Mouse (Mus musculus) small intestine, adult 2 months (tissue): ENCODE results near the gene Tom1. TPM values are rescaled to one million over a fixed set of nuclear protein-coding genes. Genes with fewer than 3 reads are reported as not detected.

Experiments used
- H3K27ac ChIP-seq: fragments of 200-500 bp; 2 replicates; pipeline ENCODE4 v1.5.1; 2012; ENCODE audit warnings: low read depth, low read length, control low read depth, inconsistent platforms; ENCODE audit not compliant: insufficient read depth
- H3K27me3 ChIP-seq: fragments of 200-500 bp; 2 replicates; pipeline ENCODE4 v1.6.1; 2012; ENCODE audit warnings: mild to moderate bottlenecking, moderate library complexity, low read length, inconsistent platforms; ENCODE audit not compliant: control insufficient read depth, insufficient read depth
- H3K36me3 ChIP-seq: fragments of 200-500 bp; 2 replicates; pipeline ENCODE4 v1.6.1; 2012; ENCODE audit warnings: mild to moderate bottlenecking, low read length, control low read depth, inconsistent platforms; ENCODE audit not compliant: control insufficient read depth, insufficient read depth
- H3K4me1 ChIP-seq: fragments of 200-500 bp; 2 replicates; pipeline ENCODE4 v1.6.1; 2012; ENCODE audit warnings: low read length, inconsistent platforms, mixed read lengths; ENCODE audit not compliant: control insufficient read depth, insufficient read depth, insufficient read length
- H3K4me3 ChIP-seq: fragments of 200-500 bp; 2 replicates; pipeline ENCODE4 v1.5.1; 2012; ENCODE audit warnings: low read depth, mild to moderate bottlenecking, control low read depth, inconsistent platforms, low read length, moderate library complexity
- CTCF ChIP-seq: fragments of 200-500 bp; IDR thresholded peaks from 2 replicates; pipeline ENCODE4 v1.5.1; 2012; ENCODE audit warnings: low read depth, mild to moderate bottlenecking, control low read depth, inconsistent platforms, low read length, moderate library complexity, mixed read lengths; ENCODE audit not compliant: insufficient replicate concordance, insufficient read length; ENCODE audit errors: extremely low read depth
- POLR2A ChIP-seq: fragments of 200-500 bp; IDR thresholded peaks from 2 replicates; pipeline ENCODE4 v1.6.1; 2012; ENCODE audit warnings: low read depth, mild to moderate bottlenecking, control low read depth, inconsistent platforms, low read length, moderate library complexity
- WGBS: fragments of 180-500 bp; shearing (Covaris S2); methylation state at CpG from one replicate; pipeline ENCODE4 v1.1.7; 2018; 5-methylcytosine and 5-hydroxymethylcytosine counted together
- polyA plus RNA-seq: library from polyadenylated mRNA; depleted of rRNA; stranded (reverse); fragments of >200 nt; gene quantifications from 2 replicates; pipeline ENCODE4 v1.2.3, GENCODE M21; 2012

Tom1 gene
- polyA plus RNA-seq, 1 experiment = 28.0 TPM

DNA sequence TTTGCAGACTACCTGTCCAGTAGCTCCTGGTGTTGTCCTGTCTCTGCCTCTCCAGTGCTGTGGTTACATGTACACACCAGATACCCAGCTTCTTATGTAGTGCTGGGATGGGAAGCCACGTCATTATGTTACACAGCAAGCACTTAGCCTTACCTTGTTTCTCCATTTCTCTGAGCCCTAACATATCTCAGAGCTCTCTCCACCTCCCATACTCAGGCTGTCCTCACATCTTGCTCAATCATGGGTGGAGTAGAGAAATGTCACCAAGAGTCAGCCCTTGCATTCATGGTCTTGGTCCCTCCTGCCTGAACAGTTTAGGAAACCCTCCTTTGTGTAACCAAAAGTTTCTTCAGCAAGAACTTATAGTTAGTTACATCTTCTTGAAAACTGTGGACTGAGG, 6.2 kb downstream of the Tom1 start:
- TF ChIP-seq POLR2A = no peak
- Histone ChIP-seq H3K27me3 (no peaks in the 10 kb centered on the region), H3K4me1 (peaks cover 5% of the 10 kb centered on the region; the same call in 1 of the 2 replicates), H3K27ac (no peak overlapping the region), H3K36me3 (no peaks in the 10 kb centered on the region), H3K4me3 (no peak overlapping the region)
- 85% methylated on average over 1 of the region's 1 CpGs for WGBS

GRCm38 (mm10) chr8:75042171-75042570, 8.7 kb downstream of the Tom1 start:
- Histone ChIP-seq H3K36me3 (no peaks in the 10 kb centered on the region), H3K27ac (no peak overlapping the region), H3K4me3 (no peak overlapping the region), H3K4me1 (peaks cover 5% of the 10 kb centered on the region; the same call in 1 of the 2 replicates), H3K27me3 (no peaks in the 10 kb centered on the region)
- 42% methylated on average over 2 of the region's 2 CpGs for WGBS
- TF ChIP-seq CTCF (no peak), POLR2A (no peak)

- WGBS = 91% methylated on average over 1 of the region's 1 CpGs
- peaks cover 5% of the 10 kb centered on the region; the same call in 1 of the 2 replicates for H3K4me1 ChIP-seq
- H3K4me3 ChIP-seq = no peak overlapping the region
- no peaks in the 10 kb centered on the region for H3K27me3 ChIP-seq
- no peak for TF ChIP-seq CTCF
- TF ChIP-seq POLR2A = no peak
- no peaks in the 10 kb centered on the region for H3K36me3 ChIP-seq
- H3K27ac ChIP-seq = no peak overlapping the region
Observed at GRCm38 (mm10) chr8:75042974-75043373, 9.5 kb downstream of the Tom1 start.

- Histone ChIP-seq H3K4me1 (no peaks in the 10 kb centered on the region), H3K4me3 (no peak overlapping the region), H3K36me3 (0 out of 2 replicates have a peak, but pooled peaks cover 1% of the 10 kb centered on the region), H3K27me3 (no peaks in the 10 kb centered on the region), H3K27ac (no peak overlapping the region)
- TF ChIP-seq CTCF = no peak
- no peak for TF ChIP-seq POLR2A
- 75% methylated on average over 1 of the region's 1 CpGs for WGBS
Observed at GRCm38 (mm10) chr8:75046303-75046702, 12.8 kb downstream of the Tom1 start.

GRCm38 (mm10) chr8:75047784-75048183, 14.3 kb downstream of the Tom1 start:
- Histone ChIP-seq H3K4me1 (no peaks in the 10 kb centered on the region), H3K27me3 (no peaks in the 10 kb centered on the region), H3K36me3 (0 out of 2 replicates have a peak, but pooled peaks cover 1% of the 10 kb centered on the region), H3K4me3 (no peak overlapping the region), H3K27ac (no peak overlapping the region)
- 95% methylated on average over 3 of the region's 3 CpGs for WGBS
- TF ChIP-seq POLR2A (no peak), CTCF (no peak)

DNA sequence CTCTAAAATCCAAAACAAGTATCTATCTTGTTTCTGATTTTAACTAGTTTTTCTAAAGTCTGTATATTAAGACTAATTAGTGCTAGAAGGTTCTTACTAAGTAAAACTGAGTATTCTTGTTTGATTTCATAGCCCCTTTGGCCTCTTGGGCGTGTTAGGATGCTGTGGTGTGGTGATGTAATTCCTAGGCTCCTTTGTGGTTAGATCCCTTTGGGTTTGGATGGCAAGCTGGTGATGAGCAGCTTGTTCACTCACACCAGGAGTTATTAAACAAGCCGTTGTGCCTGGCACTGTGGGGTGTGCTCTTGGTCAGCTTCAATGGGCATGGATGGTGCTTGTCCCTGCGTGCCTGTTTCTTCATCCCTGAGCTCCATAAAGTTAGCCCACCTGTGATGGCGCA, 19.8 kb downstream of the Tom1 start:
- WGBS = 89% methylated on average over 4 of the region's 4 CpGs
- TF ChIP-seq CTCF (no peak), POLR2A (no peak)
- peaks cover 9% of the 10 kb centered on the region; the same call in 1 of the 2 replicates for H3K36me3 ChIP-seq
- H3K4me3 ChIP-seq = no peak overlapping the region
- no peaks in the 10 kb centered on the region for H3K27me3 ChIP-seq
- no peaks in the 10 kb centered on the region for H3K4me1 ChIP-seq
- H3K27ac ChIP-seq = no peak overlapping the region

- WGBS = 88% methylated on average over 2 of the region's 2 CpGs
Observed at GRCm38 (mm10) chr8:75055673-75056072, 22.2 kb downstream of the Tom1 start.

GRCm38 (mm10) chr8:75060022-75060421, 26.5 kb downstream of the Tom1 start:
- H3K4me3 ChIP-seq = no peak overlapping the region
- peaks cover 13% of the 10 kb centered on the region for H3K36me3 ChIP-seq
- WGBS = 83% methylated on average over 6 of the region's 6 CpGs
- TF ChIP-seq POLR2A (no peak), CTCF (no peak)
- H3K27ac ChIP-seq = no peak overlapping the region
- no peaks in the 10 kb centered on the region for H3K27me3 ChIP-seq
- no peaks in the 10 kb centered on the region for H3K4me1 ChIP-seq

More at GRCm38 (mm10) chr8:75055673-75056072, 22.2 kb downstream of the Tom1 start:
- TF ChIP-seq CTCF (no peak), POLR2A (no peak)
- no peaks in the 10 kb centered on the region for H3K27me3 ChIP-seq
- H3K4me1 ChIP-seq = no peaks in the 10 kb centered on the region
- H3K36me3 ChIP-seq = peaks cover 8% of the 10 kb centered on the region
- no peak overlapping the region for H3K27ac ChIP-seq
- no peak overlapping the region for H3K4me3 ChIP-seq
